Mouse (Mus musculus): ENCODE measurements around the gene Zdhhc18.

DNA sequence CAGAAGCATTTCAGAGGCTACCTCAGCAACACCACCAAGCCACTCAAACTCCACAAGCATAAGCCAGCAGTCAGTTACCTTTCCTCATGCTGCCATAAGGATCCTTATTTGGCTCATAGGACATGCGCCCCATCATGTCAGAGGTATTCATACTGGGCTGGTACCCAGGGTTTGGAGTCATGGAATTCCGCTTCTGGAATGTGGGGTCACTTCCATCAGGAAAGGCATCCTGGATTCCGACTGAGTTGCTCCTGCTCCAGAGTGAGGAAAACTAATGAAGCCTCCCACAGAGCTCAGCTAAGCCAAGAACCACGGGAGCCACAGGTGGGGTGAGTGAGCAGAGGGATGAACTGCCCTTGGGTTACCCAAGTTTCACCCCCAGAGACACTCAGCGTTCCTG is 37.2 kb upstream of the Zdhhc18 start:
- TF ChIP-seq CTCF (IDR thresholded peaks at IDR 0.05; ENCODE audit: borderline replicate concordance, insufficient read depth, low read length) = no peak
- TF ChIP-seq POLR2A (IDR thresholded peaks at IDR 0.05; ENCODE audit: low read depth, low read length) = no peak
